Mouse (Mus musculus): ENCODE results near the gene Olfr788. TPM values are rescaled to one million over a fixed set of nuclear protein-coding genes. Genes with fewer than 3 reads are reported as not detected.

Gene Olfr788
- not detected in 2 replicates for polyA plus RNA-seq (2012; rRNA removed)

- DNase-seq (ENCODE audit: low read depth, low spot score): no peak
Observed at GRCm38 (mm10) chr10:129470698-129471097, at the start of gene Olfr788. Gene Olfr788, plus strand, starts transcription at chr10:129470998.

DNA sequence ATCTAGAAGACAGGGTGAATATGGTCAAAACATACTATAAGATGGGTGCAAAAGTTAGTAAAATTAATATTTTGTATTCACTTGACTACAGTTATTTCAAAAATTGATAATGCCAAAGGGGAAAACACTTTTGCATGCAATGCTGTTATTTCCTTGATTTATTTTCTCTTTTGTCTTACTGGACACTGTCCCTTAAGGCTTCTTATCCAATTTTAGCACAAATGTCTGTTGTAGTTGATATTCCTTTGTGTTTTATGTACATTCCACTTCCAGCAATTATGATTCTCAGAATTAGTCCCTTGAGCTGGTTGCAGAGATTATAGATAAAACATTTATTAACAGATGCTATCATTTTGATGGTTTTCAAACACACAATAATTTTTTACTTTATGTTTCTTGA, 43.8 kb upstream of the Olfr788 start, which contains the start of gene Olfr786:
Olfr786 (plus strand) TSS at position 301 of the 400 bp plus-strand sequence.
- DNase-seq (ENCODE audit: low read depth, low spot score): no peak

DNA sequence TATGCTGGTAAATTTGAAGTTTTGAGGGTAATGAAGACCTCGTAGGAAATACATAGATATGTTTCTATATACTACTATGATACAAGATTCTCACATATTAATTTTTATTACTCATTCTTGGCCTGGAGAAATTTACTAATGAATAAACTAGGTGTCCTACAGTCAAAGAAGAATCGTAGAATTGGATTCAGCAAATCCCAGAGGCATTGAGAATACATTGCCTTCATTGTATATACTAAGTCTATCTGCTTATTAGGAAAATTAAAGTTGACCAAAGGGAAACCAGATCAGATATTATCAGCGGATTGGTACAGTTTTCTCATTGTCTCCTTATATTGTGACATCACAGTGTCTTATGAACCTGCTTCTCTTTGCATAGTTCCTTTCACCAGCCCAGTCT, 9.2 kb upstream of the Olfr788 start, which contains the start of gene Olfr787:
Olfr787 (plus strand) TSS at position 301 of the 400 bp plus-strand sequence.
- WGBS: 74% methylated on average over 3 of the region's 3 CpGs

GRCm38 (mm10) chr10:129473256-129473655, 2.5 kb downstream of the Olfr788 start:
- DNase-seq (ENCODE audit: low read depth, low spot score): no peak
- WGBS: 55% methylated on average over 2 of the region's 2 CpGs

More for the DNA sequence above, 9.2 kb upstream of the Olfr788 start, which contains the start of gene Olfr787:
- no peak for DNase-seq (ENCODE audit: low read depth, low spot score)

- DNase-seq (ENCODE audit: low read depth, low spot score): no peak
Observed at GRCm38 (mm10) chr10:129473723-129474122, 2.9 kb downstream of the Olfr788 start.

GRCm38 (mm10) chr10:129484452-129484851, 13.7 kb downstream of the Olfr788 start, which contains the start of gene Olfr789:
Gene Olfr789, plus strand, starts transcription at chr10:129484752.
- 50% methylated on average over 2 of the region's 2 CpGs for WGBS

GRCm38 (mm10) chr10:129490101-129490500, 19.3 kb downstream of the Olfr788 start:
- DNase-seq (ENCODE audit: low read depth, low spot score): no peak
- WGBS: 70% methylated on average over 2 of the region's 2 CpGs

More at GRCm38 (mm10) chr10:129484452-129484851, 13.7 kb downstream of the Olfr788 start, which contains the start of gene Olfr789:
- no peak for DNase-seq (ENCODE audit: low read depth, low spot score)

DNA sequence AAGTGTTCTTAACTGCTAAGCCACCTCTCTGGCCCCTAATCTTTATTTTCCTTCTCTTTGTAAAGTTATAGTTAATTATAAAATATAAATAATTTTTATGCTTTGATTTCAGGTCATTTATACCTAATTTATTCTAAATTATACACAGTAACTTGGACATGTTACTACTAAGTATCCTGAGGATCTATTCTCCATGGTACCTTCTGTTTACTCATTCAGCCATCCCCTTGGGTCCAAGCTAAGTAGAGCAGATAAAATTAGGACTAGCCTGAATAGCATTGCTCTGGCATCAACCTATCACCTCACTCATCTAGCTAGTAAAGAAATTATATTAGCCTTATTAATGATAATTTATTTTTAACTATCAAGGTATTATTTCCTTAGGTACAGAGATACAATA, 27.4 kb downstream of the Olfr788 start, which contains the start of gene Olfr790:
Olfr790 (plus strand) TSS at position 301 of the 400 bp plus-strand sequence.
- DNase-seq (ENCODE audit: low read depth, low spot score): no peak

- WGBS: 64% methylated on average over 3 of the region's 3 CpGs
- no peak for DNase-seq (ENCODE audit: low read depth, low spot score)
Observed at GRCm38 (mm10) chr10:129521492-129521891, 50.7 kb downstream of the Olfr788 start, which contains the start of gene Olfr791. Gene Olfr791, plus strand, starts transcription at chr10:129521792.

Other genes with a start within 250 kb of the Olfr788 start
- gene Olfr774, start 234.8 kb upstream of the Olfr788 start, polyA plus RNA-seq (2012; rRNA removed): not detected in 2 replicates
- not detected in 2 replicates for gene Olfr775, start 222.6 kb upstream of the Olfr788 start, polyA plus RNA-seq (2012; rRNA removed)
- gene Olfr776, start 211.9 kb upstream of the Olfr788 start, polyA plus RNA-seq (2012; rRNA removed): not detected in 2 replicates
- not detected in 2 replicates for gene Olfr777, start 199.5 kb upstream of the Olfr788 start, polyA plus RNA-seq (2012; rRNA removed)
- gene Olfr780, start 152.9 kb upstream of the Olfr788 start, polyA plus RNA-seq (2012; rRNA removed): not detected in 2 replicates
- gene Olfr781, start 142.1 kb upstream of the Olfr788 start, polyA plus RNA-seq (2012; rRNA removed): not detected in 2 replicates
- not detected in 2 replicates for gene Olfr782, start 122.1 kb upstream of the Olfr788 start, polyA plus RNA-seq (2012; rRNA removed)
- gene Olfr784, start 86.9 kb upstream of the Olfr788 start, polyA plus RNA-seq (2012; rRNA removed): 0.04 and 0.08 TPM in 2 replicates
- not detected in 2 replicates for gene Olfr785, start 65.6 kb upstream of the Olfr788 start, polyA plus RNA-seq (2012; rRNA removed)
- not detected in 2 replicates for gene Olfr786, start 43.7 kb upstream of the Olfr788 start, polyA plus RNA-seq (2012; rRNA removed)
- gene Olfr787, start 9.1 kb upstream of the Olfr788 start, polyA plus RNA-seq (2012; rRNA removed): not detected in 2 replicates
- gene Olfr789, start 13.8 kb downstream of the Olfr788 start, polyA plus RNA-seq (2012; rRNA removed): not detected in 2 replicates
- not detected in 2 replicates for gene Olfr790, start 27.5 kb downstream of the Olfr788 start, polyA plus RNA-seq (2012; rRNA removed)
- not detected in 2 replicates for gene Olfr791, start 50.8 kb downstream of the Olfr788 start, polyA plus RNA-seq (2012; rRNA removed)
- not detected in 2 replicates for gene Olfr792, start 68.2 kb downstream of the Olfr788 start, polyA plus RNA-seq (2012; rRNA removed)
- gene Olfr794, start 96.7 kb downstream of the Olfr788 start, polyA plus RNA-seq (2012; rRNA removed): not detected in 2 replicates
- gene Olfr796, start 141.6 kb downstream of the Olfr788 start, polyA plus RNA-seq (2012; rRNA removed): not detected in 2 replicates
- gene Olfr798, start 156.9 kb downstream of the Olfr788 start, polyA plus RNA-seq (2012; rRNA removed): not detected in 2 replicates
- gene Olfr799, start 166.5 kb downstream of the Olfr788 start, polyA plus RNA-seq (2012; rRNA removed): not detected in 2 replicates
- not detected in 2 replicates for gene Olfr800, start 186.7 kb downstream of the Olfr788 start, polyA plus RNA-seq (2012; rRNA removed)
- not detected in 2 replicates for gene Olfr801, start 202.9 kb downstream of the Olfr788 start, polyA plus RNA-seq (2012; rRNA removed)
- gene Olfr802, start 217.2 kb downstream of the Olfr788 start, polyA plus RNA-seq (2012; rRNA removed): not detected in 2 replicates
- not detected in 2 replicates for gene Olfr803, start 223.3 kb downstream of the Olfr788 start, polyA plus RNA-seq (2012; rRNA removed)
- not detected in 2 replicates for gene Olfr804, start 232.2 kb downstream of the Olfr788 start, polyA plus RNA-seq (2012; rRNA removed)